Mouse (Mus musculus): Measurements from ENCODE around the gene Tfip11.
A peak's percentile ranks its signal among the peaks of the same experiment; 100 is the strongest.

DNA sequence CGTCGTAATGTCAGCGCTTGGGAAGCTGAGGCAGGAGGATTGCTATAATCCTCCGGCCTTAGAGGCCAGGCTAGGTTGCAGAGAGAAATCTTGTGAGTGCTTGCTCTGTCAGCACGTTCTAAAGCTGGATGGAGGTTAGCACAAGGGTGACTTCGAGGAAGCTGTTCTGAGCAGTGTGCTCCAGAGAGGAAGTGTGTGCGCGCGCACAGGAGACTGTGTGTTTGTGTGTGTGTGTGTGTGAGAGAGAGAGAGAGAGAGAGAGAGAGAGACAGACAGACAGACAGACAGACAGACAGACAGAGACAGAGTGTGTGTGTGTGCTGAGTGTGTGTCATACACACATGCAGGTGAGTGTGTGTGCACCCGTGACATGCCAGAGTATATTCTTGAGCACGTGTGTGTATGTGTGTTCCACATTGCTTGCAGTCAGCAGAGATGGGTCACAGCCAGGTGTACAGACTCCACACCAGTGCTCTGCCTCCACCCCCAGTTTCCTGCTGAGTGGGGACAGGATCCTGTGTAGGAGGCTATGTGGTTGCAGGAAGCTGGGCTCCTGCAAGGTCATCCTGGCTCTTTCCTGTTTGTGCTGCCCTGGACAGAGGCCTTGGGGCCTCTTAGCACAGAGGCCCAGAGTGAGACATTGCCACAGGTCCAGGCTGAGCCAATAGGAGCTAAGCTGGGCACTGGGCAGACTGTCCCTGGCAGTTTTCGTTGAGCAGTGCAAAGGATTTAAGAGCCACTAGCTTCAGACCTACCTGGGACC is 27.8 kb upstream of the Tfip11 start:
- TF ChIP-seq E2F4 (IDR thresholded peaks at IDR 0.05; ENCODE audit: insufficient read depth), result no peak
- TF ChIP-seq USF1 (IDR thresholded peaks at IDR 0.05; ENCODE audit: low read depth), result no peak
- no peak for TF ChIP-seq CEBPB (IDR thresholded peaks at IDR 0.05; ENCODE audit: insufficient read depth, poor library complexity, severe bottlenecking)
- peak; percentile 46 for TF ChIP-seq POLR2AphosphoS2 (IDR thresholded peaks at IDR 0.05; ENCODE audit: insufficient read length, low read depth)
- TF ChIP-seq POLR2A (IDR thresholded peaks at IDR 0.05; ENCODE audit: insufficient read length, low read depth), result no peak
- TF ChIP-seq MYOG (IDR thresholded peaks at IDR 0.05; ENCODE audit: control insufficient read depth in 1 of 3, insufficient read depth in 1 of 3, insufficient read length in 2 of 3, low read depth in 2 of 3), result no peak
- no peak for TF ChIP-seq TCF12 (IDR thresholded peaks at IDR 0.05; ENCODE audit: insufficient read depth, poor library complexity, severe bottlenecking)
- TF ChIP-seq MAX (IDR thresholded peaks at IDR 0.05; ENCODE audit: low read depth), result no peak
- TF ChIP-seq MYOD1 (IDR thresholded peaks at IDR 0.05; ENCODE audit: control insufficient read depth in 1 of 3, insufficient read length in 2 of 3, low read depth in 2 of 3), result no peak
- no peak for TF ChIP-seq REST (IDR thresholded peaks at IDR 0.05; ENCODE audit: insufficient read depth, insufficient read length)
- TF ChIP-seq TCF3 (IDR thresholded peaks at IDR 0.05; ENCODE audit: insufficient read length, low read depth), result no peak
